Mouse (Mus musculus): Measurements from ENCODE around the gene Usp22. TPM values are rescaled to one million over a fixed set of nuclear protein-coding genes. Genes with fewer than 3 reads are reported as not detected.
A peak's percentile ranks its signal among the peaks of the same experiment; 100 is the strongest.
"Not testable (repeated sequence)": the region's sequence is repeated elsewhere in the genome, so short reads cannot be mapped to it uniquely, and the experiment has no call there.

Gene Usp22
- polyA plus RNA-seq, 1 experiment from 2014 or later: 149 TPM

DNA sequence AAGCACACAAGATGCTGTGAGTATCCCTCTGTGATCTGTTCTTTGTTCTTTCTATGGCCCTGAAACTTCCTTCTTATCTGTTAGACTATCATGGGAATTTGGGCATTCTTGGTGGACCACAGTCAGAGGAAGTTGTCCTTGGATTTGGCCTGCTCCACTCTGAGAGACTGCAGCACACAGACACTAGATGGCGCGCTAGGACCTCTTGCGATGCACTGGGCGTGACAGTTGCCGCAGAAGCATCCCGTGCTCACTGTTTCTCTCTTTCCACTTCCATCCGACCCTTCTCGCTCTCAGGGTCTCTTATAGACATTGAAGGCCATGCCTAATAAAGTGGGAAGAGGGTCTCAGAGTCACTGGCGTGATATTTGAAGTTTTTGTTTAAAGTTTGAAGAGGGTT, 18.5 kb upstream of the Usp22 start:
- DNase-seq (ENCODE audit: low spot score) (peak; percentile 85), ATAC-seq (ENCODE audit: low read depth) (0 out of 2 replicates have a peak, but pooled peaks have one; percentile 67)
- H3K27me3 ChIP-seq (replicated peaks; ENCODE audit: control insufficient read depth, insufficient read depth, low read length): no peaks in the 10 kb centered on the region
- H3K4me3 ChIP-seq (ENCODE audit: low read depth, low read length): no peak overlapping the region
- H3K9ac ChIP-seq (ENCODE audit: low read depth, low read length): no peak overlapping the region
- no peaks in the 10 kb centered on the region for H3K9me3 ChIP-seq (ENCODE audit: control insufficient read depth, low read length)
- no peak overlapping the region for H3K27ac ChIP-seq (replicated peaks; ENCODE audit: low read depth, low read length)
- 10% methylated on average over 9 of the region's 9 CpGs for whole genome bisulfite sequencing
- no peaks in the 10 kb centered on the region for H3K4me1 ChIP-seq (ENCODE audit: control insufficient read depth, insufficient read depth, low read length)
- no peaks in the 10 kb centered on the region for H3K36me3 ChIP-seq (ENCODE audit: control insufficient read depth, insufficient read depth, low read length)
- no peak overlapping the region for H3K4me2 ChIP-seq (ENCODE audit: low read depth, low read length)

DNA sequence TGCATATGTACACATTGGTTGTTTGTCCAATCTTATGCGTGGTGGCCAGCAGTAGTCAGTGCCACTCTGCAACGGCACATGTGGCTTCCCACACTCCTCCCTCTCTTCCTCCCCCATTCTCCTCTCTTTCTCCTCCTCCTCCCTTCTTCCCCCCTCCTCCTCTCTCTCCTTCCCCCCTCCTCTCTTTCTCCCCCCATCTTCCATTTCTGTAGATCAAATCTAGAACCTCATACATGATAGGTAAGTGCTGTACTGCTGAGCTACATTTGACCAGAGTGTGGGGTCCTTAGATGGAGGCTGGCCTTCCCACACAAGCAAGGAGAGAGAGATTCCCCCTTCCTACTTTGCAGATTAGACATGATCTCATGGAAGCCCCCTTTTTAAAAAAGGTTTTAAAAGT, 17.9 kb upstream of the Usp22 start:
- Histone ChIP-seq H3K9ac (ENCODE audit: low read depth, low read length) (no peak overlapping the region), H3K36me3 (ENCODE audit: control insufficient read depth, insufficient read depth, low read length) (no peaks in the 10 kb centered on the region), H3K4me1 (ENCODE audit: control insufficient read depth, insufficient read depth, low read length) (no peaks in the 10 kb centered on the region), H3K27me3 (replicated peaks; ENCODE audit: control insufficient read depth, insufficient read depth, low read length) (no peaks in the 10 kb centered on the region), H3K27ac (replicated peaks; ENCODE audit: low read depth, low read length) (no peak overlapping the region), H3K4me3 (ENCODE audit: low read depth, low read length) (no peak overlapping the region), H3K4me2 (ENCODE audit: low read depth, low read length) (no peak overlapping the region), H3K9me3 (ENCODE audit: control insufficient read depth, low read length) (no peaks in the 10 kb centered on the region)
- DNase-seq (ENCODE audit: low spot score) (no peak), ATAC-seq (ENCODE audit: low read depth) (no peak)
- WGBS: 92% methylated on average over 2 of the region's 2 CpGs

DNA sequence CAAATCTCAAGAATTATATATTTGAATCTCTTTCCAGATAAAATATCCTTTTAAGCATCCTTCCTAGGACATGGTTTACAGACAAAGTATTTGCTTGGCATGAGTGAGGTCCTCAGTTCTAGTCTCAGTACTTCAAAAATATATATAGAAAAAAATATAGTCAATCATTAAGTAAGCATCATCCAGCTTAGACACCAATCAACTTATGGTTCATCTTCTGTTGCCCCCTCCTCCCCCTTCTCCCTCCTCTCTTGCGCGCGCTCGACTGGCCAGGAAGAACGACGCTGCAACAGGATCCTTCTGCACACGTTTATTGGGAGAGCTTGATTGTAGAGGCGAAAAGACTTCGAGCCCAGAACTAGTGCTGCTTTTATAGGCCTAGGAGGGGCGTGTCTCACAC, 17.3 kb upstream of the Usp22 start:
- not testable (repeated sequence) for ATAC-seq (ENCODE audit: low read depth); H3K36me3 ChIP-seq (ENCODE audit: control insufficient read depth, insufficient read depth, low read length); H3K9me3 ChIP-seq (ENCODE audit: control insufficient read depth, low read length); H3K4me1 ChIP-seq (ENCODE audit: control insufficient read depth, insufficient read depth, low read length); H3K4me3 ChIP-seq (ENCODE audit: low read depth, low read length); H3K9ac ChIP-seq (ENCODE audit: low read depth, low read length); DNase-seq (ENCODE audit: low spot score); H3K27ac ChIP-seq (replicated peaks; ENCODE audit: low read depth, low read length); H3K27me3 ChIP-seq (replicated peaks; ENCODE audit: control insufficient read depth, insufficient read depth, low read length); H3K4me2 ChIP-seq (ENCODE audit: low read depth, low read length)
- 86% methylated on average over 7 of the region's 10 CpGs for WGBS

DNA sequence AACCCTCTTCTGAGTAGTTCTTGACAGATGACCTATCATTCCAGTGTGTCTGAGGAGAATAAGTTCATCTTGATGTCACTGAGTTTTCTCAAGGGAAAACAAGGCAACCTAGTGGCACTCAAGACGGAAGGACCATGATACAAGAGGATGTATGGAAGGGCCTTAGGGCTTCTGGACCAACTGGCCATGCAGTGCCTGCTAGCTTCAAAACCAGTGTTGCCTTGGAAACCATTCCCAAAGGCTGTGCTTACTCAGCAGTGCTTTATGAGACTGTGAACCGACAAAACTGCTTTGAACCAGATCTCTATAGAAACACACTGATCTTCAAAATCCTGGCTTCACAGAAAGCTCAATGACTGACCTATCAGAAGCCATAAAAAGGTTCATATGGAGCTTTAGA, 15.9 kb upstream of the Usp22 start:
- ATAC-seq (ENCODE audit: low read depth) (no peak), DNase-seq (ENCODE audit: low spot score) (no peak)
- Histone ChIP-seq H3K9me3 (ENCODE audit: control insufficient read depth, low read length) (no peaks in the 10 kb centered on the region), H3K27ac (replicated peaks; ENCODE audit: low read depth, low read length) (no peak overlapping the region), H3K36me3 (ENCODE audit: control insufficient read depth, insufficient read depth, low read length) (no peaks in the 10 kb centered on the region), H3K4me1 (ENCODE audit: control insufficient read depth, insufficient read depth, low read length) (no peaks in the 10 kb centered on the region), H3K27me3 (replicated peaks; ENCODE audit: control insufficient read depth, insufficient read depth, low read length) (no peaks in the 10 kb centered on the region), H3K4me2 (ENCODE audit: low read depth, low read length) (no peak overlapping the region), H3K9ac (ENCODE audit: low read depth, low read length) (no peak overlapping the region), H3K4me3 (ENCODE audit: low read depth, low read length) (no peak overlapping the region)
- 69% methylated on average over 2 of the region's 2 CpGs for WGBS

DNA sequence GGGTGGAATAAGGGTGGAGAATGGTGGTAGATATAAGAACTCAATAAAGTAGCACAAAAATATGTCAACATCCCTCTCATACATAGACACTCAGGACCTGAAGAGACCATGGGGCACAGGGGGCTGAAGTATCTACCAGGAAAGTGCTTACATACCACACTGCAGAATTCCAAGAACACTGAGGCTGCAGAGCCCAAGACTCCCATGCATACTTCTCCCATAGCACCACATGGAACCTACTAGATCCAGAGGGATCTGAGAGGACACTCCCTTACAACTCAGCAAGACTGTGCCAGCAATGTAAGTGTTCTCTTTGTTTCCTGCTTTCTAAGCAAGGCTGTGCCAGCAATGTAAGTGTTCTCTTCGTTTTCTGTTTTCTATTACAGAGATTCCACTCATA, 9.0 kb upstream of the Usp22 start:
- no peak overlapping the region for H3K9ac ChIP-seq (ENCODE audit: low read depth, low read length)
- H3K36me3 ChIP-seq (ENCODE audit: control insufficient read depth, insufficient read depth, low read length): no peaks in the 10 kb centered on the region
- peaks cover 8% of the 10 kb centered on the region; the same call in 1 of the 2 replicates for H3K4me1 ChIP-seq (ENCODE audit: control insufficient read depth, insufficient read depth, low read length)
- no peak overlapping the region for H3K4me3 ChIP-seq (ENCODE audit: low read depth, low read length)
- H3K9me3 ChIP-seq (ENCODE audit: control insufficient read depth, low read length): no peaks in the 10 kb centered on the region
- peak overlapping the region; percentile 54 for H3K27ac ChIP-seq (replicated peaks; ENCODE audit: low read depth, low read length)
- no peaks in the 10 kb centered on the region for H3K27me3 ChIP-seq (replicated peaks; ENCODE audit: control insufficient read depth, insufficient read depth, low read length)
- DNase-seq (ENCODE audit: low spot score): peak; percentile 53
- 48% methylated on average over 1 of the region's 1 CpGs for WGBS
- ATAC-seq (ENCODE audit: low read depth): no peak
- no peak overlapping the region for H3K4me2 ChIP-seq (ENCODE audit: low read depth, low read length)

DNA sequence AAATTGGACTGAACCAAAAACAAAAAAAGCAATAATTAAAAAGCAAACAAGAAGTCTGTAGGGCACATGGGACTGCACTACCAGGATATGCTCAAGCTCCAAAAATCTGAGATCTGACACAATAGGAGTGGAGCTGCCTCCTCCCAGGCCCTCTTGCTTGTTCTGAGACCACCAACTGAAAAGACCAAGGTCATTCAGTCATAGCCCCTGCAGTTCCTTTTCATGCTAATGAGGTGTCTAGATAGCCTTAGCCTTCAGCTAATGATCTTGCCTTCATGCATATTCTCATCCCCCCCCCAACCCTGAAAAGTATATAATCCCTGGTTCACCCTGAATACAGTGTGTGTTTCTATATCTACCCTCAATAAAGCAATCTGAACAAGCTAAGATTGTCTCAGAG, 6.8 kb upstream of the Usp22 start:
- Histone ChIP-seq H3K9me3 (ENCODE audit: control insufficient read depth, low read length) (no peaks in the 10 kb centered on the region), H3K9ac (ENCODE audit: low read depth, low read length) (no peak overlapping the region), H3K4me2 (ENCODE audit: low read depth, low read length) (no peak overlapping the region), H3K27me3 (replicated peaks; ENCODE audit: control insufficient read depth, insufficient read depth, low read length) (no peaks in the 10 kb centered on the region), H3K4me1 (ENCODE audit: control insufficient read depth, insufficient read depth, low read length) (peaks cover 8% of the 10 kb centered on the region; the same call in 1 of the 2 replicates), H3K27ac (replicated peaks; ENCODE audit: low read depth, low read length) (no peak overlapping the region), H3K36me3 (ENCODE audit: control insufficient read depth, insufficient read depth, low read length) (no peaks in the 10 kb centered on the region), H3K4me3 (ENCODE audit: low read depth, low read length) (no peak overlapping the region)
- DNase-seq (ENCODE audit: low spot score) (no peak), ATAC-seq (ENCODE audit: low read depth) (no peak)

- H3K36me3 ChIP-seq (ENCODE audit: control insufficient read depth, insufficient read depth, low read length): no peaks in the 10 kb centered on the region
- no peak overlapping the region for H3K4me2 ChIP-seq (ENCODE audit: low read depth, low read length)
- DNase-seq (ENCODE audit: low spot score) (peak; percentile 87), ATAC-seq (ENCODE audit: low read depth) (peak; percentile 28; the same call in 1 of the 2 replicates)
- H3K9me3 ChIP-seq (ENCODE audit: control insufficient read depth, low read length): no peaks in the 10 kb centered on the region
- no peak overlapping the region for H3K9ac ChIP-seq (ENCODE audit: low read depth, low read length)
- H3K4me3 ChIP-seq (ENCODE audit: low read depth, low read length): no peak overlapping the region
- peaks cover 14% of the 10 kb centered on the region; the same call in 1 of the 2 replicates for H3K4me1 ChIP-seq (ENCODE audit: control insufficient read depth, insufficient read depth, low read length)
- no peaks in the 10 kb centered on the region for H3K27me3 ChIP-seq (replicated peaks; ENCODE audit: control insufficient read depth, insufficient read depth, low read length)
- H3K27ac ChIP-seq (replicated peaks; ENCODE audit: low read depth, low read length): peak overlapping the region; percentile 70
- 36% methylated on average over 3 of the region's 3 CpGs for WGBS
These were observed 5.5 kb upstream of the Usp22 start for GRCm38 (mm10) chr11:61180361-61180760.

DNA sequence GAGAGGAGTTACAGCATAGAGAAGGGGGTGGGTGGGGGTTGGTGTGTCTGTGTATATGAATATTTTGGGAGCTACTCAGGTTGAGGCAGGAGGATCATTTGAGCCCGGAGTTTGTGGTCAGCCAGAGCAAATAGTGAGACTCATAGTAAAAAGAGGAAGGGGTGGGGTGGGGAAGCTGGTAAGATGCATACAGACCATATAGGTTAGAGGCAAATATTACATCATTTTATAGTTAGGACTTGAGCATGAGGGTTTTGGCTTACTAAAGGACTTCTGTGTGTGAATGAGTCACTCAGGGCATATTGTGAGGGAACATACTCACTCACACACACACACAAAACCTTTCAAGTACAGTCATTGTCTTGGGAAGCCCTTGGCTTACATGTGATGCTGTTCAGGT, 1.5 kb upstream of the Usp22 start:
- no peak overlapping the region for H3K4me2 ChIP-seq (ENCODE audit: low read depth, low read length)
- no peaks in the 10 kb centered on the region for H3K9me3 ChIP-seq (ENCODE audit: control insufficient read depth, low read length)
- H3K4me1 ChIP-seq (ENCODE audit: control insufficient read depth, insufficient read depth, low read length): peaks cover 14% of the 10 kb centered on the region; the same call in 1 of the 2 replicates
- no peaks in the 10 kb centered on the region for H3K36me3 ChIP-seq (ENCODE audit: control insufficient read depth, insufficient read depth, low read length)
- H3K9ac ChIP-seq (ENCODE audit: low read depth, low read length): no peak overlapping the region
- ATAC-seq (ENCODE audit: low read depth) (no peak), DNase-seq (ENCODE audit: low spot score) (no peak)
- no peaks in the 10 kb centered on the region for H3K27me3 ChIP-seq (replicated peaks; ENCODE audit: control insufficient read depth, insufficient read depth, low read length)
- H3K27ac ChIP-seq (replicated peaks; ENCODE audit: low read depth, low read length): no peak overlapping the region
- H3K4me3 ChIP-seq (ENCODE audit: low read depth, low read length): no peak overlapping the region
- WGBS: 90% methylated on average over 1 of the region's 1 CpGs

- H3K36me3 ChIP-seq (ENCODE audit: control insufficient read depth, insufficient read depth, low read length): no peaks in the 10 kb centered on the region
- no peak overlapping the region for H3K9ac ChIP-seq (ENCODE audit: low read depth, low read length)
- ATAC-seq (ENCODE audit: low read depth) (no peak), DNase-seq (ENCODE audit: low spot score) (no peak)
- H3K9me3 ChIP-seq (ENCODE audit: control insufficient read depth, low read length): no peaks in the 10 kb centered on the region
- peak overlapping the region; percentile 48 for H3K4me2 ChIP-seq (ENCODE audit: low read depth, low read length)
- peak overlapping the region; percentile 30 for H3K4me3 ChIP-seq (ENCODE audit: low read depth, low read length)
- peaks cover 11% of the 10 kb centered on the region; the same call in 1 of the 2 replicates for H3K4me1 ChIP-seq (ENCODE audit: control insufficient read depth, insufficient read depth, low read length)
- peak overlapping the region; percentile 71 for H3K27ac ChIP-seq (replicated peaks; ENCODE audit: low read depth, low read length)
- H3K27me3 ChIP-seq (replicated peaks; ENCODE audit: control insufficient read depth, insufficient read depth, low read length): no peaks in the 10 kb centered on the region
- 68% methylated on average over 5 of the region's 5 CpGs for WGBS
These were observed 923 bp upstream of the Usp22 start for GRCm38 (mm10) chr11:61175778-61176177.
